Mouse (Mus musculus) limb, embryonic 14.5 days (tissue): ENCODE results near the gene Zfp385b. TPM values are rescaled to one million over a fixed set of nuclear protein-coding genes. Genes with fewer than 3 reads are reported as not detected.

ENCODE experiments used
- ATAC-seq: fragments of 200-750 bp; cut with Nextera tagmentation; 2 replicates; pipeline ENCODE4 v1.8.0; 2017; ENCODE audit warnings: low read depth, moderate number of reproducible peaks, moderate TSS enrichment; ENCODE audit not compliant: low FRiP score
- DNase-seq: peaks from one replicate; pipeline ENCODE4 v3.0.0-alpha.2; 2015; ENCODE audit warnings: low spot score
- H3K27ac ChIP-seq: fragments of 300-500 bp; sonication (generic); replicated peaks from 2 replicates; pipeline ENCODE4 v1.5.1; 2014; ENCODE audit warnings: low read depth, mild to moderate bottlenecking, low read length, moderate library complexity, mixed read lengths
- H3K27me3 ChIP-seq: fragments of 300-500 bp; sonication (generic); 2 replicates; pipeline ENCODE4 v1.6.1; 2014; ENCODE audit warnings: low read length, mixed read lengths; ENCODE audit not compliant: control insufficient read depth, insufficient read depth
- H3K36me3 ChIP-seq: fragments of 300-500 bp; sonication (generic); 2 replicates; pipeline ENCODE4 v1.6.1; 2014; ENCODE audit warnings: mild to moderate bottlenecking, low read length, moderate library complexity, mixed read lengths; ENCODE audit not compliant: control insufficient read depth, insufficient read depth
- H3K4me1 ChIP-seq: fragments of 300-500 bp; sonication (generic); 2 replicates; pipeline ENCODE4 v1.6.1; 2014; ENCODE audit warnings: antibody characterized with exemption, low read length, mixed read lengths; ENCODE audit not compliant: control insufficient read depth, insufficient read depth
- H3K4me2 ChIP-seq: fragments of 300-500 bp; sonication (generic); replicated peaks from 2 replicates; pipeline ENCODE4 v1.6.1; 2014; ENCODE audit warnings: low read depth, mild to moderate bottlenecking, low read length, moderate library complexity; ENCODE audit not compliant: severe bottlenecking
- H3K4me3 ChIP-seq: fragments of 300-500 bp; sonication (generic); replicated peaks from 2 replicates; pipeline ENCODE4 v1.5.1; 2014; ENCODE audit warnings: low read length
- H3K9ac ChIP-seq: fragments of 300-500 bp; sonication (generic); 2 replicates; pipeline ENCODE4 v1.6.1; 2014; ENCODE audit warnings: mild to moderate bottlenecking, low read depth, low read length, moderate library complexity; ENCODE audit not compliant: severe bottlenecking
- H3K9me3 ChIP-seq: fragments of 300-500 bp; sonication (generic); 2 replicates; pipeline ENCODE4 v1.6.1; 2016; ENCODE audit warnings: low read length; ENCODE audit not compliant: control insufficient read depth
- POLR2A ChIP-seq: fragments of 200-500 bp; IDR thresholded peaks from 2 replicates; pipeline ENCODE4 v1.8.0; 2012; ENCODE audit warnings: inconsistent platforms, mild to moderate bottlenecking, moderate library complexity, borderline replicate concordance; ENCODE audit not compliant: insufficient read depth, insufficient read length; ENCODE audit errors: extremely low read depth
- WGBS: fragments of 180-500 bp; shearing (Covaris S2); extraction: QIAGEN DNeasy Blood & Tissue Kit; methylation state at CpG from one replicate; pipeline ENCODE4 v1.1.7; 2014; 5-methylcytosine and 5-hydroxymethylcytosine counted together
- polyA plus RNA-seq, 2 experiments: library from polyadenylated mRNA; depleted of rRNA in 1 of 2; stranded (reverse) in 1 of 2; unstranded in 1 of 2; fragments of >200 nt; fragmentation: Nextera tagmentation in 1 of 2; extraction: Ambion mirVana in 1 of 2; gene quantifications; 2 replicates each; pipeline versions ENCODE4 v1.2.1 to v1.2.3; 2012 to 2014

Zfp385b gene
- polyA plus RNA-seq, 2 experiments, result 12.0 to 13.8 TPM

GRCm38 (mm10) chr2:77526803-77527202 is 292.6 kb downstream of the Zfp385b start:
- Histone ChIP-seq H3K4me3 (no peak overlapping the region), H3K27ac (no peak overlapping the region), H3K4me2 (no peak overlapping the region), H3K27me3 (no peaks in the 10 kb centered on the region), H3K9ac (no peak overlapping the region), H3K9me3 (no peaks in the 10 kb centered on the region), H3K4me1 (no peaks in the 10 kb centered on the region), H3K36me3 (no peaks in the 10 kb centered on the region)
- ATAC-seq (no peak), DNase-seq (no peak)
- 85% methylated on average over 4 of the region's 4 CpGs for WGBS
- TF ChIP-seq POLR2A, result no peak

- no peak for DNase-seq
- no peak for TF ChIP-seq POLR2A
- H3K9me3 ChIP-seq, result no peaks in the 10 kb centered on the region
- no peak overlapping the region for H3K4me2 ChIP-seq
- no peak overlapping the region for H3K4me3 ChIP-seq
- no peak overlapping the region for H3K9ac ChIP-seq
- 56% methylated on average over 5 of the region's 5 CpGs for WGBS
- H3K4me1 ChIP-seq, result no peaks in the 10 kb centered on the region
- no peaks in the 10 kb centered on the region for H3K36me3 ChIP-seq
- no peak overlapping the region for H3K27ac ChIP-seq
- no peak for ATAC-seq
- H3K27me3 ChIP-seq, result no peaks in the 10 kb centered on the region
These were observed 293.1 kb downstream of the Zfp385b start for GRCm38 (mm10) chr2:77526301-77526700.

GRCm38 (mm10) chr2:77522223-77522622 is 297.2 kb downstream of the Zfp385b start:
- H3K9ac ChIP-seq, result no peak overlapping the region
- no peak for ATAC-seq

GRCm38 (mm10) chr2:77519341-77519740 is 300.1 kb downstream of the Zfp385b start:
- DNase-seq, result no peak
- no peak for ATAC-seq
- H3K9me3 ChIP-seq, result no peaks in the 10 kb centered on the region
- no peak for TF ChIP-seq POLR2A
- peak overlapping the region; percentile 5; the same call in 1 of the 2 replicates for H3K9ac ChIP-seq
- under 1% methylated on average over 14 of the region's 14 CpGs for whole genome bisulfite sequencing
- no peak overlapping the region for H3K27ac ChIP-seq
- H3K4me3 ChIP-seq, result peak overlapping the region; percentile 33
- no peaks in the 10 kb centered on the region for H3K36me3 ChIP-seq
- no peaks in the 10 kb centered on the region for H3K27me3 ChIP-seq
- H3K4me2 ChIP-seq, result peak overlapping the region; percentile 57
- no peaks in the 10 kb centered on the region for H3K4me1 ChIP-seq

More at GRCm38 (mm10) chr2:77522223-77522622, 297.2 kb downstream of the Zfp385b start:
- Histone ChIP-seq H3K27me3 (no peaks in the 10 kb centered on the region), H3K9me3 (no peaks in the 10 kb centered on the region), H3K4me3 (no peak overlapping the region), H3K27ac (no peak overlapping the region), H3K4me1 (no peaks in the 10 kb centered on the region), H3K36me3 (no peaks in the 10 kb centered on the region), H3K4me2 (no peak overlapping the region)
- 55% methylated on average over 4 of the region's 4 CpGs for WGBS
- no peak for DNase-seq
- TF ChIP-seq POLR2A, result no peak

- Histone ChIP-seq H3K4me2 (peak overlapping the region; percentile 57), H3K9me3 (no peaks in the 10 kb centered on the region), H3K27ac (no peak overlapping the region), H3K9ac (no peak overlapping the region), H3K36me3 (no peaks in the 10 kb centered on the region), H3K27me3 (no peaks in the 10 kb centered on the region), H3K4me1 (no peaks in the 10 kb centered on the region), H3K4me3 (peak overlapping the region; percentile 33)
- DNase-seq, result no peak
- TF ChIP-seq POLR2A, result no peak
- ATAC-seq, result no peak
- 3% methylated on average over 8 of the region's 8 CpGs for WGBS
These were observed 300.7 kb downstream of the Zfp385b start for GRCm38 (mm10) chr2:77518693-77519092.

GRCm38 (mm10) chr2:77516606-77517005 is 302.8 kb downstream of the Zfp385b start:
- no peaks in the 10 kb centered on the region for H3K27me3 ChIP-seq
- H3K9ac ChIP-seq, result no peak overlapping the region
- DNase-seq (no peak), ATAC-seq (no peak)
- WGBS, result 80% methylated on average over 5 of the region's 5 CpGs
- H3K36me3 ChIP-seq, result no peaks in the 10 kb centered on the region
- TF ChIP-seq POLR2A, result no peak
- no peaks in the 10 kb centered on the region for H3K9me3 ChIP-seq
- no peak overlapping the region for H3K4me3 ChIP-seq
- H3K4me1 ChIP-seq, result no peaks in the 10 kb centered on the region
- H3K4me2 ChIP-seq, result no peak overlapping the region
- H3K27ac ChIP-seq, result no peak overlapping the region
